Mouse (Mus musculus) E14TG2a.4 (cell line): ENCODE measurements around the gene Coq5.

ENCODE experiments used
- CTCF ChIP-seq: conservative IDR thresholded peaks from 2 replicates; pipeline ENCODE4 v1.5.1; 2014; ENCODE audit warnings: low read length
- POU5F1 ChIP-seq: IDR thresholded peaks from 2 replicates; pipeline ENCODE4 v1.6.1; 2014; ENCODE audit warnings: low read length, borderline replicate concordance

GRCm38 (mm10) chr5:115296347-115296746 is 16.9 kb downstream of the Coq5 start:
- no peak for TF ChIP-seq CTCF
- TF ChIP-seq POU5F1 = no peak
